Mouse (Mus musculus) CH12.LX (cell line): ENCODE data around the gene Arl4c.

Experiments
- CTCF ChIP-seq, 2 experiments: IDR thresholded peaks in 1 of 2; conservative IDR thresholded peaks in 1 of 2; 2 replicates each; pipeline ENCODE4 v1.5.1; 2011 to 2012; ENCODE audit warnings: low read depth in 2 of 2, low read length in 2 of 2, improper control_type of control experiment in 1 of 2, inconsistent platforms in 1 of 2, mild to moderate bottlenecking in 1 of 2, moderate library complexity in 1 of 2
- ETS1 ChIP-seq: conservative IDR thresholded peaks from 2 replicates; pipeline ENCODE4 v1.6.1; 2012; ENCODE audit warnings: low read depth, mild to moderate bottlenecking, inconsistent platforms, low read length, improper control_type of control experiment, moderate library complexity
- MAFK ChIP-seq: IDR thresholded peaks from 2 replicates; pipeline ENCODE4 v1.6.1; 2011; ENCODE audit warnings: low read length, improper control_type of control experiment; ENCODE audit not compliant: insufficient replicate concordance
- MAX ChIP-seq: IDR thresholded peaks from 2 replicates; pipeline ENCODE4 v1.6.1; 2011; ENCODE audit warnings: low read length, improper control_type of control experiment
- NELFE ChIP-seq: IDR thresholded peaks from 2 replicates; pipeline ENCODE4 v1.6.1; 2011; ENCODE audit warnings: low read depth, low read length, improper control_type of control experiment
- NRF1 ChIP-seq: IDR thresholded peaks from 2 replicates; pipeline ENCODE4 v1.6.1; 2014; ENCODE audit warnings: low read depth, mild to moderate bottlenecking, inconsistent platforms, low read length, improper control_type of control experiment, moderate library complexity
- POLR2A ChIP-seq: IDR thresholded peaks from 2 replicates; pipeline ENCODE4 v1.6.1; 2011; ENCODE audit warnings: low read depth, mild to moderate bottlenecking, improper control_type of control experiment, low read length
- USF2 ChIP-seq: conservative IDR thresholded peaks from 2 replicates; pipeline ENCODE4 v1.6.1; 2011; ENCODE audit warnings: low read depth, low read length, improper control_type of control experiment
- ZNF384 ChIP-seq: IDR thresholded peaks from 2 replicates; pipeline ENCODE4 v1.6.1; 2012; ENCODE audit warnings: low read depth, low read length, improper control_type of control experiment, inconsistent platforms

GRCm38 (mm10) chr1:88705050-88705449, 3.0 kb upstream of the Arl4c start:
- TF ChIP-seq CTCF (conservative IDR thresholded peaks at IDR 0.05 in 1 of 2, IDR thresholded peaks at IDR 0.05 in 1 of 2; ENCODE audit: low read depth in 2 of 2, low read length in 2 of 2) (peak; percentile 24 to 69; a peak in 2 of 4 replicates), POLR2A (no peak), MAX (no peak), USF2 (no peak), NRF1 (no peak), ZNF384 (no peak), ETS1 (no peak), MAFK (no peak), NELFE (no peak)
